Mouse (Mus musculus) hindbrain, embryonic 16.5 days (tissue): ENCODE results near the gene Kcp. TPM values are rescaled to one million over a fixed set of nuclear protein-coding genes. Genes with fewer than 3 reads are reported as not detected.

Experiments used
- ATAC-seq: fragments of 200-750 bp; cut with Nextera tagmentation; 2 replicates; pipeline ENCODE4 v1.8.0; 2017; ENCODE audit warnings: moderate TSS enrichment, moderate library complexity
- H3K27ac ChIP-seq: fragments of 300-500 bp; sonication (generic); 2 replicates; pipeline ENCODE4 v1.5.1; 2014; ENCODE audit warnings: low read depth, mild to moderate bottlenecking, control low read depth, low read length, moderate library complexity
- H3K27me3 ChIP-seq: fragments of 300-500 bp; sonication (generic); replicated peaks from 2 replicates; pipeline ENCODE4 v1.6.1; 2014; ENCODE audit warnings: low read length; ENCODE audit not compliant: control insufficient read depth, insufficient read depth
- H3K36me3 ChIP-seq: fragments of 300-500 bp; sonication (generic); 2 replicates; pipeline ENCODE4 v1.6.1; 2014; ENCODE audit warnings: mild to moderate bottlenecking, low read length, moderate library complexity, mixed read lengths; ENCODE audit not compliant: control insufficient read depth, insufficient read depth
- H3K4me1 ChIP-seq: fragments of 300-500 bp; sonication (generic); 2 replicates; pipeline ENCODE4 v1.6.1; 2014; ENCODE audit warnings: low read depth, low read length; ENCODE audit not compliant: control insufficient read depth, insufficient read depth
- H3K4me2 ChIP-seq: fragments of 300-500 bp; sonication (generic); 2 replicates; pipeline ENCODE4 v1.6.1; 2014; ENCODE audit warnings: mild to moderate bottlenecking, low read length, control low read depth, moderate library complexity
- H3K4me3 ChIP-seq: fragments of 300-500 bp; sonication (generic); 2 replicates; pipeline ENCODE4 v1.5.1; 2014; ENCODE audit warnings: mild to moderate bottlenecking, low read length, control low read depth, moderate library complexity
- H3K9ac ChIP-seq: fragments of 300-500 bp; sonication (generic); 2 replicates; pipeline ENCODE4 v1.6.1; 2014; ENCODE audit warnings: low read depth, mild to moderate bottlenecking, control low read depth, low read length, moderate library complexity
- H3K9me3 ChIP-seq: fragments of 300-500 bp; sonication (generic); 2 replicates; pipeline ENCODE4 v1.6.1; 2014; ENCODE audit warnings: mild to moderate bottlenecking, low read length, moderate library complexity; ENCODE audit not compliant: control insufficient read depth
- WGBS: fragments of 180-500 bp; shearing (Covaris S2); extraction: QIAGEN DNeasy Blood & Tissue Kit; methylation state at CpG from one replicate; pipeline ENCODE4 v1.1.7; 2014; 5-methylcytosine and 5-hydroxymethylcytosine counted together
- polyA plus RNA-seq: library from polyadenylated mRNA; unstranded; fragments of >200 nt; fragmentation: Nextera tagmentation; extraction: Ambion mirVana; gene quantifications from 2 replicates; pipeline ENCODE4 v1.2.1, GENCODE M21; 2015

Gene Kcp
- polyA plus RNA-seq, 1 experiment from 2014 or later: 15.0 TPM

- ATAC-seq: peak; percentile 45; the same call in 1 of the 2 replicates
- H3K4me1 ChIP-seq: peaks cover 21% of the 10 kb centered on the region
- H3K9ac ChIP-seq: peak within 1 kb of the TSS; percentile 61
- no peak within 1 kb of the TSS for H3K27ac ChIP-seq
- WGBS: under 1% methylated on average over 73 of the region's 96 CpGs
- no peaks in the 10 kb centered on the region for H3K9me3 ChIP-seq
- H3K27me3 ChIP-seq: peaks cover 34% of the 10 kb centered on the region
- peak within 1 kb of the TSS; percentile 52 for H3K4me3 ChIP-seq
- peak within 1 kb of the TSS; percentile 98 for H3K4me2 ChIP-seq
- no peaks in the 10 kb centered on the region for H3K36me3 ChIP-seq
These were observed 18.8 kb upstream of the Kcp start, which contains the start of gene Irf5 for GRCm38 (mm10) chr6:29526281-29527251. Gene Irf5, plus strand, starts transcription at chr6:29526625.

- peaks cover 23% of the 10 kb centered on the region for H3K27me3 ChIP-seq
- no peaks in the 10 kb centered on the region for H3K9me3 ChIP-seq
- no peak overlapping the region for H3K4me3 ChIP-seq
- peaks cover 21% of the 10 kb centered on the region for H3K4me1 ChIP-seq
- no peak for ATAC-seq
- 70% methylated on average over 6 of the region's 6 CpGs for WGBS
- no peaks in the 10 kb centered on the region for H3K36me3 ChIP-seq
- no peak overlapping the region for H3K27ac ChIP-seq
- H3K9ac ChIP-seq: no peak overlapping the region
- no peak overlapping the region for H3K4me2 ChIP-seq
These were observed 17.5 kb upstream of the Kcp start for GRCm38 (mm10) chr6:29525256-29525655.

GRCm38 (mm10) chr6:29524034-29524489 lies 16.3 kb upstream of the Kcp start:
- WGBS: 80% methylated on average over 6 of the region's 6 CpGs
- Histone ChIP-seq H3K36me3 (no peaks in the 10 kb centered on the region), H3K27me3 (peaks cover 12% of the 10 kb centered on the region), H3K4me1 (peaks cover 21% of the 10 kb centered on the region), H3K27ac (no peak overlapping the region), H3K9me3 (no peaks in the 10 kb centered on the region), H3K9ac (no peak overlapping the region), H3K4me3 (no peak overlapping the region), H3K4me2 (no peak overlapping the region)
- ATAC-seq: no peak

DNA sequence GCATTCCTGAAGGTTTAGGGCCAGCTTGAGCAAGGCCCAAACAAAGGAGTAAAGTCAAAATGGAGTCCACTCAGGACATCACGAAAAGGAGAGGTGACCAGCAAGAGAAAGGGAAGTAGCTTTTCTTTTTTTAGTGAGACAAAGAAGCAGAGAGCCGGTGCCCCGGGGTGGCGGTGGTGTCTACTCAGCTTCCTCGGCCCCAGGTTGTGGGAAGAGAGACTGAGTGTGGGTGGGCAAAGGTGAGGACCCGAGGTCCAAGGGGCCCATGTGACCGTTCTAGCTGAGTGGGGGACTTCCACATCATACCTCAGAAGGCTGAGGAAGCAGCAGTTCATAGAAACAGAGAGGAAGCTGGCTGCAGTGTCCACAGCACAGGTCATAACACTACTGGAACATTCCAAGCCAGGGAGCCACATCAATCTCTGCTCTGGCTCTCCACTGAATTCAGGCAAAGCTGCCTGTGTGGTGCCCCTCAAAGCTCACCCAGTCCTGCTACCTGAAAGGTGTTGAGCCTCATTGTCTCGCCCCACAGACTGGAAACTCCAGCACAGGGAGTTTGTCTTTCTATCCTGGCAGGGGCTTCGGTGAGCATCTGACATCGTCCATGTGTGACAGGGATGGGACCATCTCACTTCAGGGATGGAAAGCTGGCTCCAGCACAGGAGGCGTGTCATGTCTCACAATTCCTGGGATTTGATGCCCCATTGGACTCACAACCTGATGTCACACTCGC lies 15.7 kb upstream of the Kcp start:
- Histone ChIP-seq H3K4me1 (peaks cover 21% of the 10 kb centered on the region), H3K4me3 (no peak overlapping the region), H3K27me3 (peaks cover 11% of the 10 kb centered on the region; the same call in 1 of the 2 replicates), H3K36me3 (no peaks in the 10 kb centered on the region), H3K9ac (no peak overlapping the region), H3K4me2 (no peak overlapping the region), H3K9me3 (no peaks in the 10 kb centered on the region), H3K27ac (no peak overlapping the region)
- ATAC-seq: no peak
- 82% methylated on average over 12 of the region's 12 CpGs for WGBS

DNA sequence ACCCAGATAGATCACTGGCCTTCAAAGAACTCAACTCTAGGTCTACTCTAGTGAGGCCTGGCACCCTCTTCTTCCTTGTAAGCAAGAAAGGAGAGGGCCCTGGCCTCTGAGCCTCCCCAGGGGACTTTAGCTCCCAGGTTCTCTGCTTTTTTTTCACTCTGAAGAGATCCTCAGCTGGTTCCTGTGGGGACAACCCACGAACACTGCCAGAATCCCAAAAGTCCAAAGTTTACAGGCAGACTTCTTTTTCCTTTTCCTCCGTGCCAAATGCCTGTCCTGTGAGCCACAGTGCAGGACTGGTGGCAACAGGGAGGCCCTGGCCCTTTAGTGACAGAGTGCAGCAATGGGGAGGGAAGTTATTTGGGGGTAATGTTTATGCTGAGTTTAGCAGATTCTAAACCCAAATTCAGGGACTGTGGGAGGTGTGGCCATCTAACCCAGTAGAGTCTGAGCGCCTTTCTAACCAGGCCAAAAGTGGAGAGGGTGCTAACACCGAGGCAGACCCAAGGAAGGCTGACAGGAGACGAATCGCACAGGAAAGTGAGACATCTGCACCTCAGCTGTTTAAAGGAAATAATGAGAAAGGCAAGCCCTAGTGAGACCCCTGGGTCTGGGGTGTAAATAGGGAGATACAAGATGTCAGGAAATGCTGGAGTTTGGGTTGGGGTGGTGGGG lies 15.0 kb upstream of the Kcp start:
- 80% methylated on average over 6 of the region's 6 CpGs for WGBS
- H3K27ac ChIP-seq: no peak overlapping the region
- H3K9ac ChIP-seq: no peak overlapping the region
- H3K4me3 ChIP-seq: no peak overlapping the region
- no peaks in the 10 kb centered on the region for H3K36me3 ChIP-seq
- peaks cover 18% of the 10 kb centered on the region for H3K4me1 ChIP-seq
- peaks cover 5% of the 10 kb centered on the region; the same call in 1 of the 2 replicates for H3K27me3 ChIP-seq
- no peak overlapping the region for H3K4me2 ChIP-seq
- no peaks in the 10 kb centered on the region for H3K9me3 ChIP-seq
- no peak for ATAC-seq

DNA sequence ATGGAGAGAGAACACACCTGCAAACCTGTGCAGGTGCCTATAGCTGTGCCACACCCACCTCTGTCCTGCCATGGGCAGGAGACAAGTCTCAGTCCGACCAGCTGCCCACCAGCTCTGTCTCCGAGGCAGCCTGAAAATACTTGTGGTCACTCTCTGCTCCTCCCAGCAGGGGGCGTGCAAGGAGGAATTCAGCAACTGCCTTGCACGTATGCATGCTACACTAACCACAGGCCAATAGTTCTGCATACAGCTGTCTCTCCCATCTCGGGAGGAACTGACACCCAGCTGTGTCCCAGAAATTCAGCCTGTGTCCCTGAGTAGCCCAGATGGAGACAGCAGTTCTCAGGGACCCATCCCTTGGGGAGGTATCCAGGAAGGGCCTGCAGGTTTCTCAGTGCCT lies 9.4 kb upstream of the Kcp start:
- Histone ChIP-seq H3K9me3 (no peaks in the 10 kb centered on the region), H3K27me3 (no peaks in the 10 kb centered on the region), H3K36me3 (no peaks in the 10 kb centered on the region), H3K4me1 (peaks cover 4% of the 10 kb centered on the region), H3K9ac (no peak overlapping the region), H3K4me3 (no peak overlapping the region), H3K27ac (no peak overlapping the region), H3K4me2 (no peak overlapping the region)
- WGBS: 9% methylated on average over 5 of the region's 5 CpGs
- no peak for ATAC-seq

DNA sequence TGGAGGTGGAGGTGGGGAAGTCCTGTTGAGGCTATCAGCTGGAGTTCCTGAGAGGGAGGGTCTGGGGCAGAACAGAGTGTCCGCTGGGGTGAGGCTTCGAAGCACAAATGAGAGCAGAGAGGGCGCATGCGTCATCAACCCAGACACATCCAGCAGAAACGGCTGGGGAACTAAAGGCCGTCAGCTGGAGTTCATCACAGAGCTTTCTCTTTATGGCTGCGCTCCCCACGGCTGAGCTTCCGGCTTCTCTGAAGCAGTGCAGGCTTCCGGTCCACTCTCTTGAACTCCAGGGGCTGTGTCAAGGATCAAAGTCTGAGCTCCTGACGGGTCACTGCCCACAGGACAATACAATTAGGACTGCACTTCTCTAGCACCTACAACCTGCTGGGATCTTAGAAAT lies 5.5 kb upstream of the Kcp start:
- peak; percentile 81 for ATAC-seq
- Histone ChIP-seq H3K4me3 (peak overlapping the region; percentile 24), H3K36me3 (no peaks in the 10 kb centered on the region), H3K4me2 (peak overlapping the region; percentile 56), H3K4me1 (peaks cover 4% of the 10 kb centered on the region), H3K9me3 (no peaks in the 10 kb centered on the region), H3K27me3 (peaks cover 7% of the 10 kb centered on the region; the same call in 1 of the 2 replicates), H3K9ac (0 out of 2 replicates have a peak overlapping the region, but pooled peaks have one; percentile 11), H3K27ac (no peak overlapping the region)
- 2% methylated on average over 11 of the region's 11 CpGs for WGBS

DNA sequence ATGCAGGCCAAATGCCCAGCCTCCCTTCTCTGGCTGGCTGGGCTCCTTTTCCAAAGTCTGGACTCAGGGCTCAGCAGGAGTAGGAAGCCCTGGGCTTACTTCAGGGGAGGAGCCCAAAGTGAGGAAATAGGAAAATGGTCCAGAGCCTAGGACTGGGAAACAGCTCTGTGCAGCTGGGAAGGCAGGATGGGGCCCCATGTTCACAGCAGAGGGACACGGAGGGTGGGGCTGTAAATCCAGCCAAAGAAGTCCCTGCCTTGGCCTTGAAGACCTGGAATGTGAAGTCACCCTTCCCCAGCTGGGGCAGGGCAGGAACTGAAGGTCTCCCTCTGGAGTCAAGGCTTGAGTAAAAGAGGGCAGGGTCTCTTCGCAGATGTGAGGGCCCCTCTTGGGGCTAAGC lies 1.3 kb upstream of the Kcp start:
- Histone ChIP-seq H3K9me3 (no peaks in the 10 kb centered on the region), H3K27me3 (peaks cover 16% of the 10 kb centered on the region), H3K4me3 (no peak overlapping the region), H3K27ac (no peak overlapping the region), H3K9ac (no peak overlapping the region), H3K4me1 (peaks cover 11% of the 10 kb centered on the region), H3K36me3 (no peaks in the 10 kb centered on the region), H3K4me2 (no peak overlapping the region)
- no peak for ATAC-seq
- WGBS: 43% methylated on average over 2 of the region's 2 CpGs
